Mouse (Mus musculus) thymus, postnatal 10 days (tissue): ENCODE data around the gene Pex10.
"Not testable (repeated sequence)": the region's sequence is repeated elsewhere in the genome, so short reads cannot be mapped to it uniquely, and the experiment has no call there.

Experiments used
- DNase-seq, 2 experiments: peaks; one replicate each; pipeline ENCODE4 v3.0.0; 2021; ENCODE audit warnings: low spot score in 2 of 2

Pex10 gene

GRCm38 (mm10) chr4:155064474-155064873, 2.3 kb upstream of the Pex10 start:
- DNase-seq = no peak

- DNase-seq = peak; percentile 71 to 82
Measured at GRCm38 (mm10) chr4:155065970-155066833, 614 bp upstream of the Pex10 start.

- DNase-seq = no peak
Measured at GRCm38 (mm10) chr4:155068357-155068972, 1.6 kb downstream of the Pex10 start.

GRCm38 (mm10) chr4:155069191-155069590, 2.4 kb downstream of the Pex10 start:
- DNase-seq = no peak

- no peak for DNase-seq
Measured at GRCm38 (mm10) chr4:155070199-155070598, 3.4 kb downstream of the Pex10 start.

- no peak for DNase-seq
Measured at GRCm38 (mm10) chr4:155070921-155071320, 4.1 kb downstream of the Pex10 start.

- DNase-seq = no peak
Measured at GRCm38 (mm10) chr4:155074418-155074817, 7.6 kb downstream of the Pex10 start.

GRCm38 (mm10) chr4:155075137-155075536, 8.3 kb downstream of the Pex10 start:
- DNase-seq = no peak

- no peak for DNase-seq
Measured at GRCm38 (mm10) chr4:155075813-155076212, 9.0 kb downstream of the Pex10 start.

GRCm38 (mm10) chr4:155076677-155077076, 9.9 kb downstream of the Pex10 start:
- no peak for DNase-seq

- DNase-seq = not testable (repeated sequence)
Measured at GRCm38 (mm10) chr4:155078808-155079207, 12.0 kb downstream of the Pex10 start.

- no peak for DNase-seq
Measured at GRCm38 (mm10) chr4:155079666-155080065, 12.8 kb downstream of the Pex10 start.

GRCm38 (mm10) chr4:155083553-155083952, 16.7 kb downstream of the Pex10 start:
- DNase-seq = no peak

GRCm38 (mm10) chr4:155084351-155084750, 17.5 kb downstream of the Pex10 start:
- DNase-seq = no peak

- no peak for DNase-seq
Measured at GRCm38 (mm10) chr4:155085206-155086107, 18.6 kb downstream of the Pex10 start.

GRCm38 (mm10) chr4:155086108-155087024, 19.6 kb downstream of the Pex10 start, which contains the start of the genes Rer1 and Morn1:
Rer1 (minus strand) TSS chr4:155086382.
Morn1 (plus strand) TSS chr4:155086577.
- DNase-seq = peak; percentile 99 to 100

- DNase-seq = no peak
Measured at GRCm38 (mm10) chr4:155089241-155089640, 22.4 kb downstream of the Pex10 start.

- no peak for DNase-seq
Measured at GRCm38 (mm10) chr4:155090147-155090546, 23.3 kb downstream of the Pex10 start.

GRCm38 (mm10) chr4:155090688-155091449, 24.1 kb downstream of the Pex10 start:
- no peak for DNase-seq
